Mouse (Mus musculus) cerebellum, adult (tissue): ENCODE data around the gene Foxi1.

Experiments
- ATAC-seq: cut with Nextera tagmentation; 2 replicates; pipeline ENCODE4 v1.9.2; 2017; ENCODE audit warnings: mild to moderate bottlenecking, moderate library complexity, mixed read lengths; ENCODE audit not compliant: insufficient number of reproducible peaks, low FRiP score, low TSS enrichment

Gene Foxi1

GRCm38 (mm10) chr11:34165278-34165677 lies 42.6 kb downstream of the Foxi1 start:
- no peak for ATAC-seq

- no peak for ATAC-seq
Observed at GRCm38 (mm10) chr11:34158916-34159315, 49.0 kb downstream of the Foxi1 start.

GRCm38 (mm10) chr11:34155235-34155634 lies 52.7 kb downstream of the Foxi1 start:
- ATAC-seq, result no peak
